Mouse (Mus musculus): Measurements from ENCODE around the gene Stat5b. TPM values are rescaled to one million over a fixed set of nuclear protein-coding genes. Genes with fewer than 3 reads are reported as not detected.

Gene Stat5b
- polyA plus RNA-seq (2015; fragmentation: Nextera tagmentation; extraction: Ambion mirVana), result 14.0 and 14.5 TPM in 2 replicates

DNA sequence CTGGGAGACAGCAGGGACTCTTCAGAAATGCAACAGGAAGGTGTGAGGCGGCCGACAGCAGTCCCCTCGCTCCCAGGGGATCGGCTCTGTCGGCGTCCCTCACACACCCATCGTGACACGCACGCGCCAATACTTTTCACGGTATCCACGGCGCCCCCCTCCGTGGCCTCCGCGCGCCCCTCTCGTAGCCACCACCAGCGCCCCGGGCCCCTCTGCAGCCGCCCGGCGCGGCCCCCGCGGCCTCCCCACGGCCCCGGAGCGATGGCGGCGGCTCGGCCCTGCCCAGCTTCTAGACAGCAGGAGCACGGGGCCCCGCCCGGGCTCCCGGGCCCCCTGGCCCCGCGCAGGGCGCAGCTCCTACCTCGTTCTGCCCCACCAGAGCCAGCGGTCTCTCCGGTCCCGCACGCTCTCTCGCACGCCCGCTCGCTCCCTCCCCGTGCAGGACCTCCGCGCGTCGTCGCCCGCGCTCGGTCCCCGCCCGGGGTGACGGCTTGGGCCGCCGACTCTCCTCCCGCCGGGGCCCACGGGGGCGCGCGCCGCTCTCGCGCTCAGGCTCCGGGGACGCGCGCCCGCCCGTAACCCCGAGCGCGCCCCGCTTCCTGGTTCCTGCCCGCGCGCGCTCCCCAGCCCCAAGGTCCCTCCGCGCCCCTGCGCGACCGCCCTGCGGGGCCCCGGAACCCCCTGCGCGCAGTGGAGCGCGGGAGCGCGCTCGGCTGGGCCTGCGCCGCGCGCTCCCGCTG is at the start of gene Stat5b:
Gene Stat5b, minus strand, starts transcription at position 687 of the 740 bp plus-strand sequence.
- Histone ChIP-seq H3K36me3 (no peaks in the 10 kb centered on the region), H3K27me3 (peaks cover 22% of the 10 kb centered on the region), H3K4me2 (replicated peaks) (peak within 1 kb of the TSS; percentile 76), H3K4me1 (replicated peaks) (peaks cover 29% of the 10 kb centered on the region), H3K9me3 (no peaks in the 10 kb centered on the region), H3K4me3 (replicated peaks) (peak within 1 kb of the TSS; percentile 78), H3K27ac (peak within 1 kb of the TSS; percentile 83), H3K9ac (replicated peaks) (peak within 1 kb of the TSS; percentile 91)
- ATAC-seq, result peak; percentile 81
- under 1% methylated on average over 96 of the region's 104 CpGs for WGBS

GRCm38 (mm10) chr11:100898441-100899199 is 48.1 kb upstream of the Stat5b start:
- H3K27ac ChIP-seq, result no peak overlapping the region
- no peak for ATAC-seq
- H3K27me3 ChIP-seq, result no peaks in the 10 kb centered on the region
- peaks cover 34% of the 10 kb centered on the region for H3K36me3 ChIP-seq
- no peak overlapping the region for H3K4me3 ChIP-seq (replicated peaks)
- no peak overlapping the region for H3K9ac ChIP-seq (replicated peaks)
- H3K9me3 ChIP-seq, result no peaks in the 10 kb centered on the region
- WGBS, result 53% methylated on average over 16 of the region's 16 CpGs
- H3K4me1 ChIP-seq (replicated peaks), result peaks cover 10% of the 10 kb centered on the region
- no peak overlapping the region for H3K4me2 ChIP-seq (replicated peaks)

GRCm38 (mm10) chr11:100897294-100898231 is 47.0 kb upstream of the Stat5b start:
- Histone ChIP-seq H3K9me3 (no peaks in the 10 kb centered on the region), H3K4me3 (replicated peaks) (no peak overlapping the region), H3K4me2 (replicated peaks) (no peak overlapping the region), H3K27me3 (no peaks in the 10 kb centered on the region), H3K9ac (replicated peaks) (no peak overlapping the region), H3K27ac (no peak overlapping the region), H3K36me3 (peaks cover 24% of the 10 kb centered on the region), H3K4me1 (replicated peaks) (peaks cover 10% of the 10 kb centered on the region)
- no peak for ATAC-seq
- WGBS, result 76% methylated on average over 7 of the region's 7 CpGs

- peaks cover 10% of the 10 kb centered on the region for H3K4me1 ChIP-seq (replicated peaks)
- no peak for ATAC-seq
- H3K4me3 ChIP-seq (replicated peaks), result no peak overlapping the region
- H3K9ac ChIP-seq (replicated peaks), result no peak overlapping the region
- H3K9me3 ChIP-seq, result no peaks in the 10 kb centered on the region
- no peaks in the 10 kb centered on the region for H3K27me3 ChIP-seq
- H3K27ac ChIP-seq, result no peak overlapping the region
- WGBS, result 75% methylated on average over 10 of the region's 10 CpGs
- no peak overlapping the region for H3K4me2 ChIP-seq (replicated peaks)
- H3K36me3 ChIP-seq, result peaks cover 11% of the 10 kb centered on the region
Measured at GRCm38 (mm10) chr11:100896078-100896477, 45.6 kb upstream of the Stat5b start.

GRCm38 (mm10) chr11:100894146-100894918 is 43.8 kb upstream of the Stat5b start:
- Histone ChIP-seq H3K4me2 (replicated peaks) (no peak overlapping the region), H3K9ac (replicated peaks) (no peak overlapping the region), H3K4me3 (replicated peaks) (no peak overlapping the region), H3K36me3 (peaks cover 14% of the 10 kb centered on the region), H3K9me3 (no peaks in the 10 kb centered on the region), H3K27me3 (no peaks in the 10 kb centered on the region), H3K4me1 (replicated peaks) (peaks cover 12% of the 10 kb centered on the region), H3K27ac (no peak overlapping the region)
- WGBS, result 75% methylated on average over 9 of the region's 9 CpGs
- no peak for ATAC-seq

- Histone ChIP-seq H3K9me3 (no peaks in the 10 kb centered on the region), H3K4me2 (replicated peaks) (no peak overlapping the region), H3K9ac (replicated peaks) (no peak overlapping the region), H3K4me3 (replicated peaks) (no peak overlapping the region), H3K4me1 (replicated peaks) (peaks cover 5% of the 10 kb centered on the region), H3K27me3 (no peaks in the 10 kb centered on the region), H3K36me3 (peaks cover 17% of the 10 kb centered on the region), H3K27ac (no peak overlapping the region)
- ATAC-seq, result peak; percentile 53; the same call in 1 of the 2 replicates
- 11% methylated on average over 9 of the region's 9 CpGs for WGBS
Measured at GRCm38 (mm10) chr11:100893482-100893881, 43.0 kb upstream of the Stat5b start.

DNA sequence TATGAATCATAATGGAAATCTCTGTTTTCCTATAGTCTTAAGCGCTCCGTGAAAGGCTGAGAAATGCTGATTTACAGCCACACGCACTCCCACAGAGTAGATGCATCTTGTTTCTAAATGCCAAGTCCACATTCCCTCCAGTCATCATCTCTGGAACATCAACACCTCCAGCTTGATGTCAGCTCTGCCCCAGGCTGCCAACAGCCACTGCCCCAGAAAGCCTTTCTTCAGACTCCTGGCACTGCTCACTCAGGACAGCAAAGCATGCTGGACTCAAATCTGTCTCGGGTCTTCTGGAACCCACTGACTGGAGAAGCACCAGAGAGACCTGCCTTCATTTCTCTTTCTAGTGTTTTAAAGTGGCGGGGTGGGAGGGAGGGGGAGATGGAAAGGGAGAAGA is 41.9 kb upstream of the Stat5b start:
- Histone ChIP-seq H3K4me2 (replicated peaks) (no peak overlapping the region), H3K9ac (replicated peaks) (no peak overlapping the region), H3K9me3 (no peaks in the 10 kb centered on the region), H3K4me3 (replicated peaks) (no peak overlapping the region), H3K27me3 (no peaks in the 10 kb centered on the region), H3K4me1 (replicated peaks) (0 out of 2 replicates have a peak, but pooled peaks cover 2% of the 10 kb centered on the region), H3K36me3 (peaks cover 23% of the 10 kb centered on the region), H3K27ac (no peak overlapping the region)
- 89% methylated on average over 5 of the region's 5 CpGs for WGBS
- ATAC-seq, result no peak

DNA sequence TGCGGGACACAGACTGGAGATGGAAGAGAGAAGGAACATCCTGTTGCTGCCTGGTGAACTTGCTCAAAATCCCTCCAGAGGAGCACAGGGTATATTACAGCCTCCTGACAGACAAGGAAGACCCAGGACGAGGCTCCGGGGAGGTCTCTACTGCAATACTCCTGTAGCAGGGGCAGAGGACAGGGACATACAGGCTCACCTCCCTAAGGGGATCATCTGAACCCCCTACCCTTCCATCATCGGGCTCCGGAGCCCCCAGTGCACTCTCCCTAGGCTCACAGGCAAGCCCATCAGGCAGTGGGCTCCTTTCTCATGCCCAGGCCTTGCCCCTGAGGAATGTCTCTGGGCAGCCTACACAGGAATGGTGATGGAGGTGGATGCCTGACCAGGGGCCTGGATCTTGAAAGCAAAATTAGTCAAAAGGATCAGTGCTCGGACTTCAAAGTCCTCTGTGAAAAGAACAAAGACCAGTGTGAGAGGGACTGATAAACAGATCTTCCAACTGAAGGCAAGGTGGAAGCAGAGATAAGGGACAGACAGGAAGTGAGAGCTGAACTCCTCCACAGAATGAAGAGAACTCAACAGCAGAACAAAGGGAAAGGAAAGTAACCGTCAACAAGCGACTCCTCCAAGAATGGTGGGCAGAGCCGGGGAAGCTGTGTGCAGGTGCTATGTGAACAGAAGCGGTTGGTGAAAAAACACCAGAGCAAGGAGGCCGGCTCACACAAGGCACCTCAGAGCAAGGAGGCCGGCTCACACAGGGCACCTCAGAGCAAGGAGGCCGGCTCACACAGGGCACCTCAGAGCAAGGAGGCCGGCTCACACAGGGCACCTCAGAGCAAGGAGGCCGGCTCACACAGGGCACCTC is 41.0 kb upstream of the Stat5b start:
- H3K27me3 ChIP-seq, result no peaks in the 10 kb centered on the region
- H3K9ac ChIP-seq (replicated peaks), result no peak overlapping the region
- H3K4me3 ChIP-seq (replicated peaks), result no peak overlapping the region
- H3K9me3 ChIP-seq, result no peaks in the 10 kb centered on the region
- H3K27ac ChIP-seq, result no peak overlapping the region
- peaks cover 25% of the 10 kb centered on the region for H3K36me3 ChIP-seq
- no peak for ATAC-seq
- 0 out of 2 replicates have a peak, but pooled peaks cover 2% of the 10 kb centered on the region for H3K4me1 ChIP-seq (replicated peaks)
- WGBS, result 76% methylated on average over 15 of the region's 15 CpGs
- H3K4me2 ChIP-seq (replicated peaks), result no peak overlapping the region

DNA sequence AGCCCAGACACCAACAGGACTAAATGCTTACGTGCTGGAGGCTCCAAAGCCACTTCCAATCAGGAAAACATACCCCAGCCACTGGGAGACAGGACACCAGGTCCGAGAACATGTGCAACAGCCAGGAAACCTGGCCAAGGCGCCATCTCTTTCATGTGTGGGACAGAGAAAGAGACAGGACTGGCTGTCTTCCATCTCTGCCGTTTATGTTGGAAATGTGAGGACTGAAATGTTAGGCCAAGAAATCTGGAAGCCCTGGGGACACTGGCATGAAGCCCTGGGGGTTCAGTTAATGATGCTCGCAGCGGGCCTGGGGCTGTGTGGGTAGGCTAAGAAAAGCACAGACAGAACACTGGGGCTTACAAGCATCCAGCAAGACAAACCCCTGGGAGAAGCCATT is 40.0 kb upstream of the Stat5b start:
- H3K9ac ChIP-seq (replicated peaks), result no peak overlapping the region
- H3K4me3 ChIP-seq (replicated peaks), result no peak overlapping the region
- WGBS, result 77% methylated on average over 6 of the region's 6 CpGs

DNA sequence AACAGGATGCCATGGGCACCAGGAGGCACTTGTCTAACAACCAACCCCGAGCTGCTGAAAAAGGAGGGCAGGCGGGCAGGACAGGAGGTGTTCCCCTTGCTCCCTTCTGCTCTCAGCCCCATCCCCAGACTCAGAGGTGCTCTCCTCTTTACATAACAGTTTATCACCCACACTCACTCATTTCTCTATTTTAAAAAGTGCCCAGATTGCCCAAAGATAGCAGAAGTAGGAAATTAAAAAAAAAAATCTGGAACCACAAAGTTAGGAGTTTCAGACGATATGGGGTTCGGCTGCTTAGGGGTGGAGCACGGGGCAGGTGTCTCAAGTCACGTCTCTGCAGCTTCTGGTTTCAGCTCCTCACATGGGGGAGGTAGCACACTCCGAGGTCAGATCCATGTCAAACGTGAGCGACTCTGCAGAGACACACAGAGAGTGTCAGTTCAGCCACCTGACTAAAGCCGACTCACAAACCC is 37.9 kb upstream of the Stat5b start:
- ATAC-seq, result no peak
- 0 out of 2 replicates have a peak, but pooled peaks cover 2% of the 10 kb centered on the region for H3K4me1 ChIP-seq (replicated peaks)
- H3K9ac ChIP-seq (replicated peaks), result no peak overlapping the region
- no peak overlapping the region for H3K4me2 ChIP-seq (replicated peaks)
- no peaks in the 10 kb centered on the region for H3K27me3 ChIP-seq
- no peak overlapping the region for H3K4me3 ChIP-seq (replicated peaks)
- H3K9me3 ChIP-seq, result no peaks in the 10 kb centered on the region
- H3K27ac ChIP-seq, result no peak overlapping the region
- WGBS, result 75% methylated on average over 10 of the region's 10 CpGs
- H3K36me3 ChIP-seq, result peaks cover 29% of the 10 kb centered on the region

More for the DNA sequence above, 40.0 kb upstream of the Stat5b start:
- Histone ChIP-seq H3K27me3 (no peaks in the 10 kb centered on the region), H3K4me1 (replicated peaks) (0 out of 2 replicates have a peak, but pooled peaks cover 2% of the 10 kb centered on the region), H3K9me3 (no peaks in the 10 kb centered on the region), H3K4me2 (replicated peaks) (no peak overlapping the region), H3K27ac (no peak overlapping the region), H3K36me3 (peaks cover 29% of the 10 kb centered on the region)
- ATAC-seq, result no peak
